Mouse (Mus musculus) ES-Bruce4 (cell line): Measurements from ENCODE around the gene Rerg. TPM values are rescaled to one million over a fixed set of nuclear protein-coding genes. Genes with fewer than 3 reads are reported as not detected.

Experiments used
- H3K27ac ChIP-seq: 2 replicates; pipeline ENCODE4 v1.5.1; 2012; ENCODE audit warnings: low read length, inconsistent platforms; ENCODE audit not compliant: insufficient read depth
- H3K27me3 ChIP-seq: 2 replicates; pipeline ENCODE4 v1.6.1; 2012; ENCODE audit warnings: mild to moderate bottlenecking, low read length, inconsistent platforms; ENCODE audit not compliant: control insufficient read depth, poor library complexity, insufficient read depth, severe bottlenecking
- H3K36me3 ChIP-seq: 2 replicates; pipeline ENCODE4 v1.6.1; 2012; ENCODE audit warnings: inconsistent platforms, mild to moderate bottlenecking, low read length, moderate library complexity; ENCODE audit not compliant: control insufficient read depth, poor library complexity, insufficient read depth, severe bottlenecking
- H3K4me1 ChIP-seq: one replicate; pipeline ENCODE4 v1.8.1; 2011; ENCODE audit warnings: low read length; ENCODE audit not compliant: control insufficient read depth, insufficient read depth
- H3K4me3 ChIP-seq: 2 replicates; pipeline ENCODE4 v1.5.1; 2011; ENCODE audit warnings: low read depth, mild to moderate bottlenecking, low read length
- H3K9ac ChIP-seq: 2 replicates; pipeline ENCODE4 v1.6.1; 2012; ENCODE audit warnings: low read depth, mild to moderate bottlenecking, inconsistent platforms; ENCODE audit not compliant: poor library complexity, severe bottlenecking
- H3K9me3 ChIP-seq: replicated peaks from 2 replicates; pipeline ENCODE4 v1.6.1; 2012; ENCODE audit warnings: mild to moderate bottlenecking, low read length, inconsistent platforms; ENCODE audit not compliant: control insufficient read depth, poor library complexity, insufficient read depth, severe bottlenecking
- CTCF ChIP-seq: IDR thresholded peaks from one replicate; pipeline ENCODE4 v1.8.1; 2011; ENCODE audit warnings: low read depth, low read length
- EP300 ChIP-seq: IDR thresholded peaks from 2 replicates; pipeline ENCODE4 v1.6.1; 2011; ENCODE audit warnings: low read depth, low read length; ENCODE audit not compliant: insufficient read depth
- POLR2A ChIP-seq: IDR thresholded peaks from one replicate; pipeline ENCODE4 v1.8.1; 2011; ENCODE audit warnings: low read length; ENCODE audit not compliant: insufficient read depth
- polyA plus RNA-seq: library from polyadenylated mRNA; stranded (reverse); fragments of >200 nt; gene quantifications from 2 replicates; pipeline ENCODE4 v1.2.4, GENCODE M21; 2011; ENCODE audit warnings: low read depth; ENCODE audit not compliant: missing spikeins, insufficient read depth, insufficient read length

Gene Rerg
- polyA plus RNA-seq, 1 experiment, result not detected

DNA sequence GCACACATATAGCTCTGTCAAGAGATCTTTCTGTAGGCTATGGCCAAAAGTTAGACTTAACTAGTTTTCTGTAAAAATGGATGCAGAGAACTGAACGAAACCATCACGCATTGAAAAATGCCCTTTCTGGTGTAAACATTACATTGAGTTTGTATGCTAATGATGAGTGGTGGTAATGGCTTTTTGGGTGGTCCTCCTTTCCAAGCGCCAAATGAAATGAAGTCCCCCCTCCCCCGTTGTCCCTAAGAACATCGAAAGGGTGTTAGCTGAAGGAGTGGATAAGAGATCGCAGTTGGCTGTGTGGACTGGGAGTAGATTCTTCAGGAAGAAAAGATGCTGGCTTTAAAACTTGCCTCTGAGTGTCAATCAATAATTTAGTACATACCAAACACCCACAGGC, 20.3 kb upstream of the Rerg start:
- no peak overlapping the region for H3K4me3 ChIP-seq
- no peaks in the 10 kb centered on the region for H3K4me1 ChIP-seq
- H3K9ac ChIP-seq, result no peak overlapping the region
- no peaks in the 10 kb centered on the region for H3K9me3 ChIP-seq
- TF ChIP-seq EP300 (no peak), CTCF (no peak), POLR2A (no peak)
- H3K27ac ChIP-seq, result no peak overlapping the region
- H3K36me3 ChIP-seq, result no peaks in the 10 kb centered on the region
- no peaks in the 10 kb centered on the region for H3K27me3 ChIP-seq

GRCm38 (mm10) chr6:137188375-137188926, 18.2 kb upstream of the Rerg start:
- H3K9me3 ChIP-seq, result no peaks in the 10 kb centered on the region
- H3K9ac ChIP-seq, result no peak overlapping the region
- H3K36me3 ChIP-seq, result no peaks in the 10 kb centered on the region
- no peaks in the 10 kb centered on the region for H3K27me3 ChIP-seq
- no peaks in the 10 kb centered on the region for H3K4me1 ChIP-seq
- no peak overlapping the region for H3K4me3 ChIP-seq
- no peak for TF ChIP-seq CTCF
- no peak overlapping the region for H3K27ac ChIP-seq

- Histone ChIP-seq H3K36me3 (no peaks in the 10 kb centered on the region), H3K9ac (no peak overlapping the region), H3K9me3 (no peaks in the 10 kb centered on the region), H3K27ac (no peak overlapping the region), H3K4me3 (no peak overlapping the region), H3K4me1 (no peaks in the 10 kb centered on the region), H3K27me3 (no peaks in the 10 kb centered on the region)
- TF ChIP-seq EP300, result no peak
- no peak for TF ChIP-seq POLR2A
- TF ChIP-seq CTCF, result no peak
Observed at GRCm38 (mm10) chr6:137187426-137187825, 17.1 kb upstream of the Rerg start.

- no peaks in the 10 kb centered on the region for H3K4me1 ChIP-seq
- no peak overlapping the region for H3K9ac ChIP-seq
- TF ChIP-seq CTCF (no peak), EP300 (no peak), POLR2A (no peak)
- H3K9me3 ChIP-seq, result no peaks in the 10 kb centered on the region
- no peak overlapping the region for H3K4me3 ChIP-seq
- H3K27ac ChIP-seq, result no peak overlapping the region
- no peaks in the 10 kb centered on the region for H3K27me3 ChIP-seq
- no peaks in the 10 kb centered on the region for H3K36me3 ChIP-seq
Observed at GRCm38 (mm10) chr6:137180636-137181035, 10.3 kb upstream of the Rerg start.

DNA sequence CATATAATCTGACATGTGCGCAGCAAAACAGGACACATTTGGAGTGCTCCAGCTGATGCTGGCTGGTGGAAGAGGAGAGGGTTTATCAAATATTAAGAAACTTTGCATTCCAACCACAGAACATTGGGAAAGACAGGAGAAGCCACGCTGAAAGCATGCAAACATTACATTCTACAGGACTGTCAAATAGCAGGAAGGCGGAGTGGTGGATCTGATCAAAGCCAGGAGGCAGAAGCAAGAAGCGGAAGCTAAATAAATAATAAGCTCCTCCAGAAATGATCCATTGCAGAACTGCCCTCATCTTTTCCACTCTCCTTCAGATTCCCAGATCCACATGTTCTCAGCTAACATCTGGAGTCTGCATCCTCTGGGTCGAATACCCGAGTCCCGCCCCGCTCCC, 9.8 kb upstream of the Rerg start:
- TF ChIP-seq POLR2A (no peak), EP300 (no peak), CTCF (no peak)
- no peaks in the 10 kb centered on the region for H3K27me3 ChIP-seq
- H3K4me1 ChIP-seq, result no peaks in the 10 kb centered on the region
- no peaks in the 10 kb centered on the region for H3K36me3 ChIP-seq
- H3K4me3 ChIP-seq, result no peak overlapping the region
- no peaks in the 10 kb centered on the region for H3K9me3 ChIP-seq
- H3K9ac ChIP-seq, result no peak overlapping the region
- no peak overlapping the region for H3K27ac ChIP-seq

- Histone ChIP-seq H3K9ac (no peak overlapping the region), H3K27ac (no peak overlapping the region)
Observed at GRCm38 (mm10) chr6:137179026-137179425, 8.7 kb upstream of the Rerg start.

More at GRCm38 (mm10) chr6:137179026-137179425, 8.7 kb upstream of the Rerg start:
- TF ChIP-seq EP300, result no peak
- TF ChIP-seq CTCF, result no peak
- TF ChIP-seq POLR2A, result no peak
- Histone ChIP-seq H3K4me1 (no peaks in the 10 kb centered on the region), H3K4me3 (no peak overlapping the region), H3K36me3 (no peaks in the 10 kb centered on the region), H3K9me3 (no peaks in the 10 kb centered on the region), H3K27me3 (no peaks in the 10 kb centered on the region)
